Mouse (Mus musculus): Measurements from ENCODE around the gene Pth1r. TPM values are rescaled to one million over a fixed set of nuclear protein-coding genes. Genes with fewer than 3 reads are reported as not detected.
A peak's percentile ranks its signal among the peaks of the same experiment; 100 is the strongest.

Gene Pth1r
- polyA plus RNA-seq, 1 experiment from 2014 or later, result 10.5 TPM

GRCm38 (mm10) chr9:110712545-110712944, 34.4 kb downstream of the Pth1r start:
- no peak overlapping the region for H3K4me3 ChIP-seq (ENCODE audit: low read depth, low read length)
- no peaks in the 10 kb centered on the region for H3K27me3 ChIP-seq (ENCODE audit: control insufficient read depth, insufficient read depth, low read length)
- H3K27ac ChIP-seq (replicated peaks), result no peak overlapping the region
- ATAC-seq (ENCODE audit: low FRiP score, low TSS enrichment) (no peak), DNase-seq (ENCODE audit: low spot score) (no peak)
- H3K4me2 ChIP-seq (replicated peaks; ENCODE audit: low read depth), result no peak overlapping the region
- WGBS, result 83% methylated on average over 4 of the region's 4 CpGs
- H3K36me3 ChIP-seq (ENCODE audit: control insufficient read depth, insufficient read depth, low read length), result peaks cover 4% of the 10 kb centered on the region; the same call in 1 of the 2 replicates
- H3K9me3 ChIP-seq (ENCODE audit: control insufficient read depth, low read length), result no peaks in the 10 kb centered on the region
- TF ChIP-seq EP300 (optimal IDR thresholded peaks at IDR 0.05) (no peak), CTCF (IDR thresholded peaks at IDR 0.05; ENCODE audit: low read depth) (no peak)
- no peak overlapping the region for H3K9ac ChIP-seq (ENCODE audit: low read length)
- H3K4me1 ChIP-seq (replicated peaks; ENCODE audit: control insufficient read depth, insufficient read depth), result no peaks in the 10 kb centered on the region

GRCm38 (mm10) chr9:110711996-110712395, 34.9 kb downstream of the Pth1r start:
- Histone ChIP-seq H3K36me3 (ENCODE audit: control insufficient read depth, insufficient read depth, low read length) (peaks cover 4% of the 10 kb centered on the region; the same call in 1 of the 2 replicates), H3K27me3 (ENCODE audit: control insufficient read depth, insufficient read depth, low read length) (no peaks in the 10 kb centered on the region), H3K4me3 (ENCODE audit: low read depth, low read length) (no peak overlapping the region), H3K9ac (ENCODE audit: low read length) (no peak overlapping the region), H3K4me1 (replicated peaks; ENCODE audit: control insufficient read depth, insufficient read depth) (no peaks in the 10 kb centered on the region), H3K27ac (replicated peaks) (no peak overlapping the region), H3K9me3 (ENCODE audit: control insufficient read depth, low read length) (no peaks in the 10 kb centered on the region), H3K4me2 (replicated peaks; ENCODE audit: low read depth) (no peak overlapping the region)
- TF ChIP-seq EP300 (optimal IDR thresholded peaks at IDR 0.05) (no peak), CTCF (IDR thresholded peaks at IDR 0.05; ENCODE audit: low read depth) (no peak)
- ATAC-seq (ENCODE audit: low FRiP score, low TSS enrichment), result no peak
- DNase-seq (ENCODE audit: low spot score), result no peak
- 93% methylated on average over 6 of the region's 6 CpGs for WGBS

GRCm38 (mm10) chr9:110711532-110711931, 35.4 kb downstream of the Pth1r start:
- 94% methylated on average over 1 of the region's 1 CpGs for WGBS
- H3K27me3 ChIP-seq (ENCODE audit: control insufficient read depth, insufficient read depth, low read length), result no peaks in the 10 kb centered on the region
- H3K36me3 ChIP-seq (ENCODE audit: control insufficient read depth, insufficient read depth, low read length), result peaks cover 4% of the 10 kb centered on the region; the same call in 1 of the 2 replicates
- H3K9ac ChIP-seq (ENCODE audit: low read length), result no peak overlapping the region
- no peak overlapping the region for H3K4me2 ChIP-seq (replicated peaks; ENCODE audit: low read depth)
- H3K27ac ChIP-seq (replicated peaks), result no peak overlapping the region
- TF ChIP-seq CTCF (IDR thresholded peaks at IDR 0.05; ENCODE audit: low read depth) (no peak), EP300 (optimal IDR thresholded peaks at IDR 0.05) (no peak)
- H3K9me3 ChIP-seq (ENCODE audit: control insufficient read depth, low read length), result no peaks in the 10 kb centered on the region
- DNase-seq (ENCODE audit: low spot score), result no peak
- H3K4me3 ChIP-seq (ENCODE audit: low read depth, low read length), result no peak overlapping the region
- ATAC-seq (ENCODE audit: low FRiP score, low TSS enrichment), result no peak
- H3K4me1 ChIP-seq (replicated peaks; ENCODE audit: control insufficient read depth, insufficient read depth), result no peaks in the 10 kb centered on the region

- H3K9ac ChIP-seq (ENCODE audit: low read length), result peak overlapping the region; percentile 50
- H3K27me3 ChIP-seq (ENCODE audit: control insufficient read depth, insufficient read depth, low read length), result no peaks in the 10 kb centered on the region
- 21% methylated on average over 5 of the region's 5 CpGs for WGBS
- H3K4me3 ChIP-seq (ENCODE audit: low read depth, low read length), result peak overlapping the region; percentile 19
- peak; percentile 97 for TF ChIP-seq CTCF (IDR thresholded peaks at IDR 0.05; ENCODE audit: low read depth)
- TF ChIP-seq EP300 (optimal IDR thresholded peaks at IDR 0.05), result peak; percentile 35
- peak overlapping the region; percentile 73 for H3K27ac ChIP-seq (replicated peaks)
- no peaks in the 10 kb centered on the region for H3K9me3 ChIP-seq (ENCODE audit: control insufficient read depth, low read length)
- ATAC-seq (ENCODE audit: low FRiP score, low TSS enrichment), result peak; percentile 93
- peaks cover 4% of the 10 kb centered on the region; the same call in 1 of the 2 replicates for H3K36me3 ChIP-seq (ENCODE audit: control insufficient read depth, insufficient read depth, low read length)
- no peaks in the 10 kb centered on the region for H3K4me1 ChIP-seq (replicated peaks; ENCODE audit: control insufficient read depth, insufficient read depth)
- peak overlapping the region; percentile 49 for H3K4me2 ChIP-seq (replicated peaks; ENCODE audit: low read depth)
- peak; percentile 80 for DNase-seq (ENCODE audit: low spot score)
Measured at GRCm38 (mm10) chr9:110709640-110710258, 37.2 kb downstream of the Pth1r start.

GRCm38 (mm10) chr9:110706784-110707183, 40.2 kb downstream of the Pth1r start:
- no peak overlapping the region for H3K4me2 ChIP-seq (replicated peaks; ENCODE audit: low read depth)
- no peak overlapping the region for H3K9ac ChIP-seq (ENCODE audit: low read length)
- H3K27me3 ChIP-seq (ENCODE audit: control insufficient read depth, insufficient read depth, low read length), result no peaks in the 10 kb centered on the region

GRCm38 (mm10) chr9:110703951-110704350, 43.0 kb downstream of the Pth1r start:
- no peak overlapping the region for H3K9ac ChIP-seq (ENCODE audit: low read length)
- no peaks in the 10 kb centered on the region for H3K9me3 ChIP-seq (ENCODE audit: control insufficient read depth, low read length)
- TF ChIP-seq EP300 (optimal IDR thresholded peaks at IDR 0.05) (no peak), CTCF (IDR thresholded peaks at IDR 0.05; ENCODE audit: low read depth) (no peak)
- no peak overlapping the region for H3K27ac ChIP-seq (replicated peaks)
- peaks cover 5% of the 10 kb centered on the region; the same call in 1 of the 2 replicates for H3K36me3 ChIP-seq (ENCODE audit: control insufficient read depth, insufficient read depth, low read length)
- H3K4me3 ChIP-seq (ENCODE audit: low read depth, low read length), result no peak overlapping the region
- H3K4me1 ChIP-seq (replicated peaks; ENCODE audit: control insufficient read depth, insufficient read depth), result no peaks in the 10 kb centered on the region
- ATAC-seq (ENCODE audit: low FRiP score, low TSS enrichment) (no peak), DNase-seq (ENCODE audit: low spot score) (no peak)
- WGBS, result 78% methylated on average over 6 of the region's 6 CpGs
- no peak overlapping the region for H3K4me2 ChIP-seq (replicated peaks; ENCODE audit: low read depth)
- no peaks in the 10 kb centered on the region for H3K27me3 ChIP-seq (ENCODE audit: control insufficient read depth, insufficient read depth, low read length)

More at GRCm38 (mm10) chr9:110706784-110707183, 40.2 kb downstream of the Pth1r start:
- Histone ChIP-seq H3K36me3 (ENCODE audit: control insufficient read depth, insufficient read depth, low read length) (peaks cover 4% of the 10 kb centered on the region; the same call in 1 of the 2 replicates), H3K4me1 (replicated peaks; ENCODE audit: control insufficient read depth, insufficient read depth) (no peaks in the 10 kb centered on the region), H3K9me3 (ENCODE audit: control insufficient read depth, low read length) (no peaks in the 10 kb centered on the region), H3K27ac (replicated peaks) (no peak overlapping the region), H3K4me3 (ENCODE audit: low read depth, low read length) (no peak overlapping the region)
- DNase-seq (ENCODE audit: low spot score), result no peak
- ATAC-seq (ENCODE audit: low FRiP score, low TSS enrichment), result no peak
- 65% methylated on average over 5 of the region's 5 CpGs for WGBS
- no peak for TF ChIP-seq CTCF (IDR thresholded peaks at IDR 0.05; ENCODE audit: low read depth)
- no peak for TF ChIP-seq EP300 (optimal IDR thresholded peaks at IDR 0.05)

Data from stomach, postnatal 0 days (tissue).